Mouse (Mus musculus): Measurements from ENCODE around the gene Aagab.

DNA sequence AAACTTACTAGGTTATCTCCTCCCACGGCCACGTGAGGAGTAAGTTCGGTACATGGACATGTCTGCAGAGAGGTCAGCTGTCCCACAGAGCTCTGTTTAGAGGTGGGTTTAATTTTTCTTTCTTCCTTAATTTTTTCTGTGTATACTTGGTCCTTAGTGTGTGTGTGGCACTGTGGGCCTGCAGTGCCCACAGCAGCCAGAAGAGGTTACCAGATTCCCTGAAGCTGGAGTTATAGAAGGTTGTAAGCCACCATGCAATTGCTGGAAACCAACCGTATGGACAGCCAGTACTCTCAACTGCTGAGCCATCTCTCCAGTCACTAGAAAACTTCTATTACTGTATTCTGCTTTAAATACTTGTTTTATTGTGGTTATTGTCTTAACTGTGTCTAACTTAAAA is 29.6 kb downstream of the Aagab start:
- TF ChIP-seq CTCF (IDR thresholded peaks at IDR 0.05; ENCODE audit: low read depth, low read length) (no peak), POLR2A (IDR thresholded peaks at IDR 0.05; ENCODE audit: insufficient read depth, low read length) (no peak)
